Comparison of ENCODE assay signal across 8 mouse cellular contexts in genomic region chr1:45627840-45628239, GRCm38 (mm10).
A peak's percentile ranks its signal among the peaks of the same experiment; 100 is the strongest.
DNase-seq lines count a peak whose midpoint lies in the region; ATAC-seq and TF ChIP-seq lines count a peak whose summit lies in the region.
"Had no signal": no experiment of that assay in that cellular context is flagged by ENCODE, and none has a peak within 500 bp of the region (broad histone marks: within the 10 kb centered on the region; RNA-seq: fewer than 3 reads in every experiment).

No protein-coding gene starts in this region.

- peak; percentile 55; the same call in 1 of the 2 replicates for ATAC-seq in midbrain, embryonic 11.5 days (ENCODE audit: low FRiP score)
- no peak for ATAC-seq in midbrain, embryonic 16.5 days
- ATAC-seq in kidney, postnatal 0 days (replicated peaks; ENCODE audit: low FRiP score, low read depth) = peak; percentile 77; the same call in 1 of the 2 replicates
- ATAC-seq in midbrain, embryonic 14.5 days (ENCODE audit: low FRiP score, low TSS enrichment) = 0 out of 2 replicates have a peak, but pooled peaks have one; percentile 48

- H3K27me3 ChIP-seq in midbrain, embryonic 11.5 days (ENCODE audit: control insufficient read depth, insufficient read depth, low read length) = no peaks in the 10 kb centered on the region
- H3K27me3 ChIP-seq in midbrain, embryonic 16.5 days (ENCODE audit: control insufficient read depth, insufficient read depth, low read depth, low read length) = no peaks in the 10 kb centered on the region
- H3K27me3 ChIP-seq in kidney, postnatal 0 days (ENCODE audit: insufficient read depth, low read length) = no peaks in the 10 kb centered on the region
- H3K27me3 ChIP-seq in midbrain, embryonic 14.5 days (ENCODE audit: control insufficient read depth, insufficient read depth, low read length) = no peaks in the 10 kb centered on the region

- H3K4me2 ChIP-seq in midbrain, embryonic 11.5 days = no peak overlapping the region
- H3K4me2 ChIP-seq in midbrain, embryonic 16.5 days (ENCODE audit: low read length) = no peak overlapping the region
- H3K4me2 ChIP-seq in kidney, postnatal 0 days (ENCODE audit: low read length) = no peak overlapping the region
- H3K4me2 ChIP-seq in midbrain, embryonic 14.5 days (ENCODE audit: low read length) = no peak overlapping the region

- DNase-seq in midbrain, embryonic 11.5 days (ENCODE audit: low spot score, missing footprints) = no peak
- DNase-seq in adrenal gland, adult 2 months = peak; percentile 38
- peak; percentile 61 for DNase-seq in forelimb bud, embryonic 11.5 days (ENCODE audit: low read depth, low spot score)
- DNase-seq in kidney, postnatal 0 days (ENCODE audit: low spot score) = peak; percentile 84
- DNase-seq in midbrain, embryonic 14.5 days = peak; percentile 65
- no peak for DNase-seq in thymus, postnatal 25 days

- no peak overlapping the region for H3K4me3 ChIP-seq in midbrain, embryonic 11.5 days (ENCODE audit: low read depth, low read length)
- no peak overlapping the region for H3K4me3 ChIP-seq in midbrain, embryonic 16.5 days (ENCODE audit: low read depth, low read length)
- H3K4me3 ChIP-seq in kidney, postnatal 0 days (replicated peaks; ENCODE audit: low read depth, low read length) = no peak overlapping the region
- no peak overlapping the region for H3K4me3 ChIP-seq in midbrain, embryonic 14.5 days (replicated peaks; ENCODE audit: low read depth, low read length)
- H3K4me3 ChIP-seq: erythroblast, embryonic 14.5 days had no signal

- TF ChIP-seq CTCF in kidney, postnatal 0 days (IDR thresholded peaks at IDR 0.05; ENCODE audit: low read depth) = peak; percentile 81

- no peak overlapping the region for H3K9ac ChIP-seq in midbrain, embryonic 11.5 days (ENCODE audit: low read length)
- no peak overlapping the region for H3K9ac ChIP-seq in midbrain, embryonic 16.5 days (ENCODE audit: low read depth, low read length)
- no peak overlapping the region for H3K9ac ChIP-seq in kidney, postnatal 0 days (ENCODE audit: low read depth, low read length)
- H3K9ac ChIP-seq in midbrain, embryonic 14.5 days (replicated peaks; ENCODE audit: low read length) = no peak overlapping the region

- no peaks in the 10 kb centered on the region for H3K36me3 ChIP-seq in midbrain, embryonic 11.5 days (ENCODE audit: control insufficient read depth, insufficient read depth, low read length)
- H3K36me3 ChIP-seq in midbrain, embryonic 16.5 days (ENCODE audit: control insufficient read depth, insufficient read depth, low read length) = no peaks in the 10 kb centered on the region
- no peaks in the 10 kb centered on the region for H3K36me3 ChIP-seq in kidney, postnatal 0 days (ENCODE audit: insufficient read depth, low read length)
- H3K36me3 ChIP-seq in midbrain, embryonic 14.5 days (ENCODE audit: control insufficient read depth, insufficient read depth, low read length) = no peaks in the 10 kb centered on the region

- H3K27ac ChIP-seq in midbrain, embryonic 11.5 days (ENCODE audit: low read depth, low read length) = no peak overlapping the region
- no peak overlapping the region for H3K27ac ChIP-seq in midbrain, embryonic 16.5 days (ENCODE audit: low read length)
- no peak overlapping the region for H3K27ac ChIP-seq in kidney, postnatal 0 days
- H3K27ac ChIP-seq in midbrain, embryonic 14.5 days (replicated peaks; ENCODE audit: low read depth, low read length) = no peak overlapping the region

- 34% methylated on average over 2 of the region's 2 CpGs for WGBS in midbrain, embryonic 11.5 days
- 17% methylated on average over 2 of the region's 2 CpGs for WGBS in midbrain, embryonic 16.5 days
- 10% methylated on average over 2 of the region's 2 CpGs for WGBS in kidney, postnatal 0 days
- WGBS in midbrain, embryonic 14.5 days = 34% methylated on average over 2 of the region's 2 CpGs

- H3K4me1 ChIP-seq in midbrain, embryonic 11.5 days (ENCODE audit: control insufficient read depth, insufficient read depth, low read length) = no peaks in the 10 kb centered on the region
- no peaks in the 10 kb centered on the region for H3K4me1 ChIP-seq in midbrain, embryonic 16.5 days (ENCODE audit: control insufficient read depth, insufficient read depth, low read length)
- H3K4me1 ChIP-seq in kidney, postnatal 0 days (replicated peaks; ENCODE audit: insufficient read depth, low read length) = no peaks in the 10 kb centered on the region
- H3K4me1 ChIP-seq in midbrain, embryonic 14.5 days (ENCODE audit: control insufficient read depth, insufficient read depth, low read length) = no peaks in the 10 kb centered on the region

- no peaks in the 10 kb centered on the region for H3K9me3 ChIP-seq in midbrain, embryonic 11.5 days (ENCODE audit: control insufficient read depth, low read length)
- no peaks in the 10 kb centered on the region for H3K9me3 ChIP-seq in midbrain, embryonic 16.5 days (replicated peaks; ENCODE audit: control insufficient read depth, low read length, poor library complexity, severe bottlenecking)
- H3K9me3 ChIP-seq in kidney, postnatal 0 days (replicated peaks; ENCODE audit: low read length) = no peaks in the 10 kb centered on the region
- H3K9me3 ChIP-seq in midbrain, embryonic 14.5 days (ENCODE audit: control insufficient read depth, low read length) = no peaks in the 10 kb centered on the region

Comparison
In these comparisons a context has a peak if more than half of its experiments do, and no peak if none do; other contexts are left out.
1. DNase-seq: peak in adrenal gland, adult 2 months (single experiment), forelimb bud, embryonic 11.5 days (single experiment), kidney, postnatal 0 days (single experiment) and midbrain, embryonic 14.5 days (single experiment); none in midbrain, embryonic 11.5 days (single experiment) and thymus, postnatal 25 days (single experiment).